Mouse (Mus musculus): ENCODE data around the gene Furin. TPM values are rescaled to one million over a fixed set of nuclear protein-coding genes. Genes with fewer than 3 reads are reported as not detected.

The Furin gene
- total RNA-seq, 2 experiments from 2014 or later = 48.5 to 49.0 TPM

- Histone ChIP-seq H3K4me3 (peak overlapping the region; percentile 86), H3K27ac (peak overlapping the region; percentile 95)
- TF ChIP-seq CTCF (IDR thresholded peaks at IDR 0.05) = peak; percentile 93
- intact Hi-C loops (cut with DNase I) = no loop called here
- DNase-seq = peak; percentile 98
Measured at GRCm38 (mm10) chr7:80339793-80340628, 65.2 kb downstream of the Furin start.

GRCm38 (mm10) chr7:80339371-80339770 lies 65.9 kb downstream of the Furin start:
- Histone ChIP-seq H3K4me3 (peak overlapping the region; percentile 86), H3K27ac (peak overlapping the region; percentile 95)
- intact Hi-C loops (cut with DNase I) = no loop called here
- DNase-seq = peak; percentile 68
- no peak for TF ChIP-seq CTCF (IDR thresholded peaks at IDR 0.05)

Other genes starting within 250 kb of the Furin start
- gene Sema4b, start 218.6 kb downstream of the Furin start, total RNA-seq (2021) = 1 to 10 TPM; 1.8 to 2.1 TPM
- gene Cib1, start 172.6 kb downstream of the Furin start, total RNA-seq (2021) = 1 to 10 TPM; 5.6 to 9.0 TPM
- gene Gdpgp1, start 172.6 kb downstream of the Furin start, total RNA-seq (2021) = under 1 TPM; 0.79 to 0.86 TPM
- gene Ttll13, start 159.1 kb downstream of the Furin start, total RNA-seq (2021) = under 1 TPM in 1 of 2 experiments, not detected in 1; 0.15 TPM
- 10 to 100 TPM; 19.8 to 25.0 TPM for gene Ngrn, start 144.2 kb downstream of the Furin start, total RNA-seq (2021)
- gene Vps33b, start 135.8 kb downstream of the Furin start, total RNA-seq (2021) = 1 to 10 TPM; 2.9 to 3.3 TPM
- gene Prc1, start 111.0 kb downstream of the Furin start, total RNA-seq (2021) = under 1 TPM; 0.38 to 0.45 TPM
- gene Rccd1, start 81.0 kb downstream of the Furin start, total RNA-seq (2021) = 1 to 10 TPM; 7.3 to 8.4 TPM
- 10 to 100 TPM; 12.3 to 12.7 TPM for gene Unc45a, start 64.4 kb downstream of the Furin start, total RNA-seq (2021)
- gene Hddc3, start 62.3 kb downstream of the Furin start, total RNA-seq (2021) = 10 to 100 TPM; 23.6 to 26.1 TPM
- 100 to 1,000 TPM; 111 to 161 TPM for gene Man2a2, start 34.1 kb downstream of the Furin start, total RNA-seq (2021)
- gene Fes, start 17.5 kb downstream of the Furin start, total RNA-seq (2021) = 1 to 10 TPM; 2.6 to 3.9 TPM
- 1 to 10 TPM; 1.0 TPM for gene Blm, start 129.7 kb upstream of the Furin start, total RNA-seq (2021)